Mouse (Mus musculus) left cerebral cortex, adult 11 months (tissue): Measurements from ENCODE around the gene Rspo4.

Experiments
- DNase-seq: peaks from one replicate; pipeline ENCODE4 v3.0.0; 2022; ENCODE audit warnings: low spot score

Gene Rspo4

DNA sequence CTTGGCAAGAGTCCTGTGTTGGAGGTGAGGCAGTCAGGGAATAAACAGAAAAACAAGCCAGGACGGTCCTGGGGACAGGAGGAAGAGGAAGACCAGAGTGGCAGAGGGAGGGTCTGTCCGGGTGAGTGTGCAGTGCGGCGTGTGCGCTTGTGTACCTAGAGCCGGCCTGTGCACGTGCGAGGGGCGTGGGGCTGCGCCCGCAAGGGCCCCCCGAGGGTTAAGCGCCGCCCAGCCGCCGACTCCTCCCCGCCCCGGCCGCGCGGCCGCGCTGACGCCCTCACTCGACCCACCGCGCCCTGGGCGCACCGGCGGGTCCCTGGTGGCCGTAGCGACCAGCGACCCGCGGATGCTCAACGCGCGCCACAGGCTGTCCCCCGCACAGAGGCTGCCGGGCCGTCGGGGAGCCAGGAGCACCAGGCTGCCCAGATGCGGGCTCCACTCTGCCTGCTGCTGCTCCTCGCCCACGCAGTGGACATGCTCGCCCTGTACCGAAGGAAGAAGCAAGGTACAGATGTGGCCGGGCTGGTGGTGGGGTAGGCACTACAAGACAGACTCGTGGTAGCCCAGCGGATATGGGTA lies at the start of gene Rspo4:
Gene Rspo4, plus strand, starts transcription at position 280 of the 579 bp plus-strand sequence.
- no peak for DNase-seq

DNA sequence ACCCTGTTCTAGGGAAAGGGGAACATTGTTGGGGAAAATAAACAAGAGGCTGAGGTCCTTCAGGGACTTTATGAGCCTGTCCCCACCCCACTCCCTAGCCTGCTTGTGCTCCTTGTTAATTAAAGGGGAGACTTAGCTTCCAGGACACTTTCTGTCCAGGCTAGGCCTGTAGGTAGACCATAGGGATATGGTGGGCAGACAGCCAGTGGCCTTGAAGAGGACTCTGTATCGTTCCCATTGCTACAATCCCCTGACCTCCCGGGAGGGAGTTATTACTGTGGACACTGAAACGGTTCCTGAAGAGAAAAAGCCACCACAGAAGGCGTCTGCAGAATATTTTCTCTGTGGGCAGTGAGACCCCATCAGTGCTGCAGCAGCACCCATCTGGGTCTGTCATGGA lies 27.1 kb upstream of the Rspo4 start:
- no peak for DNase-seq

DNA sequence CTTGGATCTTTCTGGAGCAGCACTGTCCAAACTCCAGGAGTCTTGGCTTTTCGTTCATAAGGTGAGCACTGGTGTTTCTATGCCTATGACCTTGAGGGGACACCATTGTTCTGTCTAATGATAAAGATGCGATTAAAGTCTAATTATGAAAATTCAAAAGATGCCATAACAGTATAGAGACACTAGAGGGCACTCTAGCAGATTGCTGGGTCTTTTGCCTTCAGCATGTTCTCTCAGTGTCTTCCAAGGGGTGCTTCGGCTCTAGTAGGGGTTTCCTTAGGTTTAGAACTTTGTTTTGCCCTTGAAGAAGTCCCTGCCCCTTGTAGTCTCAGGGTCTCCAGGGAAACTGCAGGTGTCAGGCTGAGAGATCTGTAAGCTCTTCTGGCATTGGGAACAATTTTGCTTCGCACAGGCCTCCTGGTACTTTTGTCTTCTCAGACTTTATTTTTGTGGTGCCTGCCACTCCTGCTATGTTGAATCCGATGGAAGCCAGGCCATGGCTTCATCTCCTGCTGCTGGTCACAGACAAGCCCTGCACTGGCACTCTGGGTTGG lies 19.6 kb downstream of the Rspo4 start:
- DNase-seq = no peak

DNA sequence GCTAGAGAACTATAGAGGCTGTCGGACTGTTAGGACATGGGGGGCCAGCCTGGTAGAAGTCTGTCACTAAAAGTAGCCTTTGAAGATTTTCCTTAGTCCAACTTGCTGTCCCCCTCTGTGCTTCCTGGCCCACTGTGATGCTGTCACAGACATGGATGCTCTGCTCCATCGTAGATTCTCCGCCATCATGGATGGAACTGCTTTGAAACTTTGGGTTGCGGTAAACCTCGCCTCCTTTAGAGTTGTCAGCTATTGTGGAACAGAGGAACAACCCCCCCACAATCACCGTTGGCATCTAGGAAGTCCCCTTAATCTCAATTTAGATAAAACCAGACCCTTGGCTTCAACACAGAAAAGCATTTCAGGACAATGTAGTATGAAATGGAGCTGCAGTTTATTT lies 22.2 kb downstream of the Rspo4 start:
- no peak for DNase-seq

DNA sequence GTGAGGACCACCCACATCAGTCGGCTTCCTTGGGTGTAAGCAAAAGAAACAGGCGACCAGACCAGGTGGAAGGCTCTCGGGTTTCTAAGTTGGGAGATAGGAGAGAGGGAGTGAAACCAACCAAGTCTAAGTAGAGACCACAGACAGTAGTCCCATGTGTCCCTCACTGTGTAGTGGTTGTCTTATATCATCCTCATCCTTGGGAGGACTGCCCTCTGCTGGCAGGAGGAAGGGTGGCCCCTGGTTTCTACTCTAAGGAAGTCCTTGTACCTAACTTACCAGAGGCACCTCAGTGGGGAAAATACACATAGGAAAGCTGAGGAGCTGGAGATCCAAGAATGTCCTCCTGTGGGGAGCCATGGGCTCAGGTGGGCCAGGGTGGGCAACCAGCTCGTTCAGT lies 23.8 kb downstream of the Rspo4 start:
- DNase-seq = peak; percentile 46

DNA sequence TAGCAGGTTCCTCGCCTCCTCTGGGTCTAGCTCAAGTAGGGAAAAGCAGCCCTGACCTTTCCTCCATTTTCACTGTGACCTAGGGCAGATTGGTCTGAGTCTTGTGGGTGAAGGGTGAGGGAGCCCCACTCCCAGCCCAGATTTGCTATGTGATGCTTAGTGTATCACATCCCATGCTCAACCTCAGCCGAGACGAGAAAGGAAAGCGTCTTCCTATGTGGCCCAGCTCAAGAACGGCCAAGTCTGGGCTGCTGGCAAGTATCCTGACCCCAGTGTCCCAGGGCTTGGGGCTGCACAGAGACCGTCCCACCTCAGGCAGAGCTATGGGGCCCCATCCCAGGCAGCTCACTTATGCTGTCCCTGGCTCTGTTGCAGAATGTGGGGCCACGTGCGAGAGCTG lies 25.5 kb downstream of the Rspo4 start:
- DNase-seq = no peak

DNA sequence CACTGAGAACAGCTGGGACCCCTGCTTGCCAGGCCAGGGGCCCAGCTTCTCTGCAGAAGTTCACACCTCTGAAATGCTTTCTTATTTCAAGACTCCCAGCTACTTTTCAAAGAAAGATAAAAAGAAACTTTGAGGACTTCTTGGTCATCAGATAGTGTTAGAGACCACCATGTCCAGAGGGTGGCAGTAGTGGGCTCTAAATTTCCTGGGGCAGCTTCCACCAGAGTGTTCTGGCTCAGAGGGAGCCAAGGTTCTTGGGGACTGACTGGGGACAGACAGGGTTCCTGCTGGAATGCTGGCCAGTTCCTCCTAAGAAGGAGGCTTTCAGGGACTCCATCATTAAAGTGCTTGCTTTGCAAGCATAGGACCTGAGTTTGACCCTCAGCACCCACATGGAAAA lies 31.8 kb downstream of the Rspo4 start:
- no peak for DNase-seq

DNA sequence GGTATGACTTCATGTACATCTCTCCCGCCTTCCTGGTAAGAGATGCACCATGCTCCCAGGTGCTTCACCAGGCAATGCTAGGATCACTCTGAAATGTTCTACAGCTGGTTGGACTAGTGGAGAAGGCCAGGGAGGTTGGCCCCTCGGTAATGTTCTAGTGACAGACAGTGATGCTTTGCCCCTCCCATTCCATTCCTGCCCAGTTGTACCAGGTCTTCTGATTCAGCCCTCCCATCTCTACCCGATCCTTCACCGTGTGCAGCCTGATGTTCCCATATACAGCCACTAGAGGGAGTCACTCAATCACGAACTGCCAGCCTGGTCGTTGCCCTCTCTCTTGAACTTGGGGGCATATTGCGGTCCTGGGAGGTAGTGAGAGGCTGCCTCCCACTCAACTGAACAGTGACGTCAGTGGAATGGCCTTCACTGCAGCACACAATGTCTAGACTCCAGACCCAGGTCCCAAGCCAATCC lies 33.3 kb downstream of the Rspo4 start:
- peak; percentile 37 for DNase-seq

DNA sequence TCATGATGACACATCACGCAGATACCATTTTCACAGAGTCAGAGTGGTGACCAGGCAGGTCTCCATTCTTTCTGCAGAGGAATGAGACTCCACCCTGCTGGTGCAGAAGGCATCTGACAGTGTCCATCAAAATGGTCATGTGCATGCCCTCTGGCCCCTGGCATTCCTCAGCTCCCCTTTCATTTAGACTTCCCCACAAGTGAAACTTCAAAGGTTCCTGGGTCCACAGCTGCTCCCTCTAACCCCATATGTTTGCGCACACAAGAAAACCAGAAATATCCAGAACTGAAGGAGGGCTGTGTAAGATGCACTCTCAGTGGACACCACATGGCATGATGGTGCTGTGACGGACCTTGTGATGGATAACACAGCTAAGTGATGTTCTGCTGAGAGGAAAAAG lies 35.9 kb downstream of the Rspo4 start:
- no peak for DNase-seq

DNA sequence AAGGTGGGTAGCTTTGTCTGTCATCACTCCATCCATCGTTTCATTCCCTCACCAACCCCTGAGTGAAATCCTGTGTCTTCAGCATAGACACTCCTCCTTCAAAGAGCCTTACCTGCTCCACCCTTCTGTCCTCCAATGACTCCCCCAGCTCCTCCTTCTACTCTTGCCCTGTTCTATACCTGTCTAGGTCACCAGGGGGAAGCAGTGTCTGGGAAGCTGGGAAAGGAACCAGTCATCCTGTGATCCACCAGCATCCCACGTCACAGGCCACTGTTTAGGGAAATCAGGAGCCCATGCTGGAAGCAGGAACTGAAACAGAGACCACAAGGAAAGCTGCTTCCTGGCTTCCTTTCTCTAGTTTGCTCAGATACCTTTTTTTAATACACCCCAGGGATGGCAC lies 37.0 kb downstream of the Rspo4 start:
- no peak for DNase-seq

DNA sequence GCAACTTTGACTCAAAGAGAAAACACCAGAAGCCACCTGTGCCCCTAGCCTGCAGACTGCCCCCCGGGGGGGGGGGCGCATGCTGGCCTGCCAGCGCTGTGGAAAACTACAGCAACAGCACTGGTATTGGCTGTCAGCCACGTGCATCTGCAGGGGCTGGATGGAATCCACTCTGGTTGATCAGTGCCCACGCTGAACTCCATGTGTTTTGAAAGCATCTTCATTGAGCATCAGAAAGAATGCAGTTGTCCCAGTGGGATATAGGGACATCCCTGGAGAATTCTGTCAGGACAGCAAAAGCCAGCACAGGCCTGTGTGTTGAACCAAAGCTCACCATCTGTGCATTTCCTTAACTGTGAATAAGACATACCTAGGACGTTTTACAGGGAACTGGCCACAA lies 48.3 kb downstream of the Rspo4 start:
- no peak for DNase-seq

DNA sequence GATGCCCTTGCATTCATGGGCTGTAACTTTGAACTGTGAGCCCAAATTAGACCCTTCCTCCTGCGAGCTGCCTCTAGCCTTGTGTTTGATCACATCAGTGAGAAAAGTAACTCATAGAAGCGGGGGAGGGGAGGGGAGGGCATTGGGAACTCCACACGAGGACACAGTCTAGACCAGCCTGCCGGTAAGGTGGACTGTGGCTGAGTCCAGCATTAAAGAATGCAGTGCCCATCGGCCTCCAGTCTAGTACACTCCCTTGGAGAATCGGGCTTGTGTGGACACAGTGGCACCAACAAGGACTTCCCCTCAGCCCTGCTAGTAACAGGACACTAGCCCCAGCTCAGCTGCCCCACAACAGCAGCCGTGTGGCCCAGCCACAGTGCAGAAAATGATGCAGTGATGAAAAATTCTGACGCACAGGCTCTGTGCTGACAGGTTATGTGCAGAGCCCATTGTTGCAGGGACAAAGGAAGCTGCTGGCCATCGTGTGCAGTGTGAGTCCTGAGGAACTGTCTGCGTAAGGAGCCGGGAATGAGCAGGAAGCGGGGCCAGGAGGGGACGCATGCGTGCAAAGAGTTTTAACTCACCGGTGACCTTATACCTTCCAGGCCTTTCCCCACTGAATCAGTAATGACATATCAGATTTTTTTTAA lies 50.5 kb downstream of the Rspo4 start:
- no peak for DNase-seq

DNA sequence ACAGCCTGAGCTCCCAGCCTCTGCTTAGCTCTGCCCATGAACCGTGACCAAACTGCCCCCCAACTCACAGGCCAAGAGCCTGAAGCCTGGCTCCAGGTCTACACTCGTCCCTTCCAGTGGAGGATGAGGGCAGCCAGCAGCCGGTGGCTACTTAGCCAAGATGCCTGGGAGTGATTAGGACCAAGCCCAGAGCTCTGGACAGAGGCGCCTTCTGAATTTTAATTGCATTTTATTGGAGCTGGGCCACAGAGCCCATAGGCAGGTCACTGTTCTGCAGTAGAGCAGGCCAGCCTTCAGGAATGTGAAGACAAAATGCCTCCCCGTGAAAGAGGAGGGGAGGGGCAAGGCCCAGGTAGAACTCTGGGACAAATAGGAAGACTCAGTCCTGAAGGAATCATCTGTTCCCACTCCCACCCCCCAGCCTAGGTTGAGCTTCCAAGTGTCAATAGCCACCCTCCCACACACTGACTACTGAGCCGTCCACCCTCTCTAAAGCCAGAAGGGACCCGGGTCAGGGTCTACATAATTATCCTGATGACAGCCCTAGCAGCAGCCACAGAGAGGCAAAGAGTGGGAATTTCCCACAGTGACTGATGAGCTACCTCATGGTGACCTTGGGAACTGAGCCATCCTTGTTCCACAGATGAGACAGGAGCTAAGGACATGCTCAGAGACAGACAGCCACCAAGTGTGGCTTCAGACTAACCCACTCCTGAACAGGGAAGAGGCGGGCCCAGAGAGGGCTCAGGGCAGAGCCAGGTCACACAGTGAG lies 51.7 kb downstream of the Rspo4 start:
- no peak for DNase-seq

DNA sequence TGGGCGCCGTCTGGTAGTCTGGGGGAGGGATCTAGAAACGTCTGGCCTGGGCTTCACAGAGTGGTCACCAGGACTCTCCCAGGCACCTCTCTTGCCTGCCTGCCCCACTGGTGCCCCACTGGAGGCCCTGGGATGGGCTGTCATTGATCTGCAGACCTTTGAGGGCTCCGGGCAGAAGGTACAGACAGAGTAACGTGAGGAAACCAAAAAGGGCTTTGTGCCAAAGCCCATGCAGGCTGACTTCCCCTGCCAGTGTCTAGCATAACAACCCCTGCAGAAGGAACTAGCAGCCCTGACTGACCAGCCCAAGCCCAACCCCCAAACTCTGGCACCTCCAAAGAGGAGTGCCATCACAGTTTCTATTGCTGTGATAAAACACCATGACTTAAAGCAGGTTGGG lies 53.2 kb downstream of the Rspo4 start:
- DNase-seq = no peak

DNA sequence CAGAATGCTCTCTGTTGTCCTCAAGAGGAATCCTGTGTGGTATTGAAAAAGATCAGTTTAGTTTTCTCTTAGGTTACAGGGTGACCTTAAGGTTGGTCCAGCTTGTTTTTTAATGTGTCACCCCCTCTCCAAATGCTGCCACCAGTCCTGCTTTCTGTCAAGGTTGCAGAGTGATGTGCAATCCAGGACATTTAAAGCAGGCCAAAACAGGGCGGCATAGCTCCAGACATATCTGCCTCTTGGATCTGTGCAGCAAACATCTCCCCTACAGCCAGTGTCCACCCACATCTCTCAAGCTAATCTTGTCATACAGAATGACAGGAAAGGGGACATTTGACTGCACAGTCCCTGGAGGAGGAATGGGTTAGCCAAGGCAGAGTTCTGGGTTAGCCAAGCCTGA lies 55.4 kb downstream of the Rspo4 start:
- DNase-seq = no peak

DNA sequence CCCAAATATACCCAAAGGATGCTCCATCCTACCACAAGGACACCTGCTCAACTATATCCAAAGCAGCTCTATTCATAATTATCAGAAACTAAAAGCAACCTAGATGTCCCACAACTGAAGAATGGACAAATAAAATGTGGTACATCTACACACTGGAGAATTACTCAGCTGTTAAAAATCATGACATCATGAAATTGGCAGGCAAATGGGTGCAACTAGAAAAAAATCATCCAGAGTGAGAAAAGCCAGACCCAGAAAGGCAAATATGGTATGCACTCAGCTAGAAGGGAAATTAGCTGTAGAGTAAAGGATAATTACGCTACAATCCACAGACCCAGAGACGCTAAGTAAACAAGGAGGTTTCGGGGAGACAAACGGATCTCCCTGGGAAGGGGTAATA lies 58.1 kb downstream of the Rspo4 start:
- no peak for DNase-seq

DNA sequence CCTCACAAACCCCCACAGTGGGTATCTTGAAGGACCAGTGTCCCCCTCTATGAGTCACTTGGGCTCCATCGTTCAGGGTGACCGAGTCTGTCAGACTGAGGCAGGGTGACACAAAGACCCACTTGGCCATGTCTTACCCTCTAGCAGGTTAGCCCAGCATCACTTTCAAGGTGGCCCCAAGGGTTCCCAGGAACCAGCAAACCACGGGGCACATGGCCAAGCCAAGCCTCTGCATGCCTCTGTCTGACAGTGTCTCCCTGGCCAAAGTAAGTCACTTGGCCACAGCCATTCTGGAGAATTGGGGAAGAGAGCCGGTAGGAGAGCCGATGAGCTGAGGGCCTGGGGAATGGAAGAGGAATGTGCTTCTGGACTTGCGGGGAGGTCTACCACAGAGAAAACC lies 60.5 kb downstream of the Rspo4 start:
- no peak for DNase-seq

DNA sequence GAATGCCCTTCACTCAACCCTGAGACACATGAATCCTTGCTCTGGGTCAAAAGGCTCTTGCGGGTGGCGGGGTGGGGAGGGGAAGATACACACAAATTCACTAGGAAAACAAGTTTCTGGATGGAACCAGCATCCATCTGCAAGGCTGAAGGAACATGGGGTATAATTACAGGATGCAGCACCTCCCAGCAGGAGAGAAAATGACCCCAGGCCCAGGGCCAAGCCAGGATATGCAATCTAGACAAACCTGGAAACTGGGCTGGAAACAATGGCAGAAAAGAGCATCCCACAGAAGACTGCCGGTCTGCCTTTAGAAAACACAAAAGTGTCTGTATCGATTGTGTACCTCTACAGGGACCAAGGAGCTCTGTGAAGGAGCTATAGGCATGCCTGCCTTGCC lies 61.2 kb downstream of the Rspo4 start:
- no peak for DNase-seq

DNA sequence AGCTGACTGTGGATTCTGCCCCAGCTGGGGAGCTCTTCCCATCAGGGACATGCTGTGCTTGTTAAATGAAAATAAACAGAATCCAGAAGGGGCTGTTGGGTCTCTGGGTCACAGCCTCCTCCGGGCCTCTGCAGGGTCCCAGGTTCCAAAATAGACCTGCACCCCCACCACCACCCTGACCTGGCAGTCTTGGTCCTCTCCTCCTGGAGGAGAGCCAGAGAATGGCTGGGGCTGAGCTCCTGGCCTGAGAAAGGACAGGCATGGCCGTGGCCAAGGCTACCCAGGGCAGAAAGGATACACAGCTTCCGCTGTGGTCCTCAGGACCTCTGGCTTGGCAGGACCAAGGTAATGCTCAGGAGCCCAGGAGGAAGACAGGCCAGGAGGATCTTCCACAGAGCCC lies 61.9 kb downstream of the Rspo4 start:
- DNase-seq = no peak

DNA sequence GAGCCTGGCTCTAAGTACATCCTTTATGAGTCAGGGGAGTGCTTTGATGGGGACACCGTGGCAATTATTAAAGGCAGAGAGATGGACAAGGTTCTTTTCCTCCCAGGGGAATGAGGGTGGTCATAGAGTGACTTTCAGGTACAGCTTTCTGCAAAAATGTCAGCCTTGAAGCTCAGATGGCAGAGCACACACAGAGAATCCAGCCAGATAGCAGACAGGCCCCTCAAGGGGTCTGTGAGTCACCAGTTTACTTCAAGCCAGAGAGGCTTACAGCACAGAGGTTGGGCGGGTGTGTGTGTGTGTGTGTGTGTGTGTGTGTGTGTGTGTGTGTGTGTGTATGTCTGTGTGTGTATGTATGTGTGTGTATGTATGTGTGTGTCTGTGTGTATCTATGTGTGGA lies 64.3 kb downstream of the Rspo4 start:
- DNase-seq = no peak

DNA sequence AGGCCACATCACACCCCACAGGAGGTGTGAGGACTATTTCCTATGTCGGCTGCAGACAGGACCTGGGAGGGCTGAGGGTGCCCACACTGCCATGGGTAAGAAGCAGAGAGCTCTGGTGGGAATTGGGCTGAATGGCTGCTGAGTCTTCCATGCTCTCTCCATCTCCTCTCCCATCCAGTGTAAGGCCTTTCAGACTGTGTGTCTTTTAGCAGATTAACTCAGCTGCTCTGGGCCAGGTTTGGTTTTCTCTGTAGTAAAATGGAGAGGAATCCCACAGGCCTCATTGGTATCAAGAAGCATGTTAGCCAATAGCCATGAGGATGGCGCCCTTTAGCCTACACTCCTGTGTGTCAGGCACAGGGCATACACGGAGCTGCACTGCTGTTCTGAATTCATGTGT lies 66.7 kb downstream of the Rspo4 start:
- DNase-seq = no peak

DNA sequence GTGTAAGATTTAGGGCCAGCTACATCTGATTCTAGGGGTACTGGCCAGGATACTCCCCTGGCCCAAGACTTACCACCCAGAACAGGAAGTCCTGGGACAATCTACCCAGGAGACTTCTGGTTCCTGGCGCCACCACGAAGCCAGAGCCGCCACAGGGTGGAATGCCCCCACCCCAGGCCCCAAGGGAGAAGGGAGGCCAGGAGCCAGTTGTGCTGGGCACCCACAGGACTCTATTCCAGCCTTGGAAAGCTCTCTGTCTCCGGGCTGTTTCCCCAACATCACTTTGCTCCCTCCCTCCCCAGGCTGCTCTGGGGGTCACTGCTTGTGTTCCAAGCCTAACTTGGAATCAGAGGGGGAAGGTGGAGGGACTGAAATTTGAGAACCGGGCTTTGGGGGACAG lies 67.8 kb downstream of the Rspo4 start:
- no peak for DNase-seq

DNA sequence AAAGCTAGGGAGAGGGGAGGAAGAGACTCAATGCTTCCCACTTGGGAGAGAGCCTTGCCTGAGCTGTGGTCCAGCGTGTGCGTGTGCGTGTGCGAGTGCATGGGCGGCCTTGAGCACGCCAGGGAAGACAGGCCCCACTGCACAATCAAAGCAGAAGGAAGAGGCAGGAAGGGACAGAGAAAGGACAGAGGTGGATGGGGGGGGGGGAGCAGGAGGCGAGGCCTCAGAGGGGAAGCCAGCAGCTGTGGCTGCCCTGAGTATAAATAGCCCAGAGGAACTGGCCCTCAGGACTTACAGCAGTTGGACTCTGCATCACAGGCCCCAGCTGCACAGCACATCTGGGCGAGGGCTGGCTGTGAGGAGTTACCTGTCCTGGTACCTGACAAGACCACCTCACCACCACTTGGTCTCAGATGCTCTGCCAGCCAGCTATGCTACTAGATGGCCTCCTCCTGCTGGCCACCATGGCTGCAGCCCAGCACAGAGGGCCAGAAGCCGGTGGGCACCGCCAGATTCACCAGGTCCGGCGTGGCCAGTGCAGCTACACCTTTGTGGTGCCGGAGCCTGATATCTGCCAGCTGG lies 68.3 kb downstream of the Rspo4 start, which contains the start of gene Angpt4:
Gene Angpt4, plus strand, starts transcription at position 292 of the 582 bp plus-strand sequence.
- DNase-seq = no peak
